Mouse (Mus musculus): Measurements from ENCODE around the gene Bfar. TPM values are rescaled to one million over a fixed set of nuclear protein-coding genes. Genes with fewer than 3 reads are reported as not detected.
A peak's percentile ranks its signal among the peaks of the same experiment; 100 is the strongest.
"Not testable (repeated sequence)": the region's sequence is repeated elsewhere in the genome, so short reads cannot be mapped to it uniquely, and the experiment has no call there.

The Bfar gene
- total and polyA plus RNA-seq, 3 experiments: 43.1 to 44.4 (median 43.9) TPM

GRCm38 (mm10) chr16:13733518-13734137 is 62.0 kb downstream of the Bfar start:
- Histone ChIP-seq H3K27me3 (replicated peaks) (peaks cover 11% of the 10 kb centered on the region), H3K4me2 (ENCODE audit: insufficient read depth, low read depth, poor library complexity, severe bottlenecking) (0 out of 2 replicates have a peak overlapping the region, but pooled peaks have one; percentile 41), H3K4me3 (replicated peaks in 1 of 3; ENCODE audit: low read depth in 2 of 3, low read length in 2 of 3, poor library complexity in 1 of 3) (no peak overlapping the region), H3K36me3 (replicated peaks in 1 of 2; ENCODE audit: control insufficient read depth in 1 of 2, insufficient read depth in 1 of 2, low read length in 1 of 2) (no peaks in the 10 kb centered on the region), H3K9ac (ENCODE audit: insufficient read depth, low read depth) (no peak overlapping the region), H3K9me3 (replicated peaks; ENCODE audit: low read length) (no peaks in the 10 kb centered on the region), H3K79me2 (replicated peaks; ENCODE audit: control insufficient read depth, extremely low read depth, insufficient read depth, poor library complexity, severe bottlenecking) (no peaks in the 10 kb centered on the region), H3K27ac (ENCODE audit: insufficient read depth, low read depth) (no peak overlapping the region), H3K4me1 (ENCODE audit: control insufficient read depth in 1 of 2, insufficient read depth in 2 of 2) (0 out of 4 replicates have a peak, but pooled peaks cover 0 to 5% of the 10 kb centered on the region in 2 experiments)
- DNase-seq (ENCODE audit: extremely low read depth): peak; percentile 69
- dilution Hi-C loops (cut with MboI; ENCODE audit: extremely low pct_ligation_motif_present, extremely low pct_unique_long_range_greater_than_20kb, low sequenced_read_pairs): no loop called here
- TF ChIP-seq SMC3 (IDR thresholded peaks at IDR 0.05; ENCODE audit: low read depth, low read length): peak; percentile 71
- no peak for TF ChIP-seq USF1 (IDR thresholded peaks at IDR 0.05; ENCODE audit: low read depth, low read length)
- TF ChIP-seq HCFC1 (IDR thresholded peaks at IDR 0.05; ENCODE audit: low read depth, low read length): no peak
- TF ChIP-seq EP300 (IDR thresholded peaks at IDR 0.05; ENCODE audit: low read length): no peak
- no peak for TF ChIP-seq ZNF384 (IDR thresholded peaks at IDR 0.05; ENCODE audit: low read depth, low read length)
- TF ChIP-seq CTCF (conservative IDR thresholded peaks at IDR 0.05 in 1 of 2, IDR thresholded peaks at IDR 0.05 in 1 of 2; ENCODE audit: low read depth in 2 of 2, low read length in 2 of 2): peak; percentile 78 to 90
- peak; percentile 78 for TF ChIP-seq RAD21 (IDR thresholded peaks at IDR 0.05; ENCODE audit: low read depth, low read length)
- TF ChIP-seq PAX5 (IDR thresholded peaks at IDR 0.05; ENCODE audit: low read length): no peak
- no peak for TF ChIP-seq NRF1 (IDR thresholded peaks at IDR 0.05; ENCODE audit: low read depth, low read length)
- no peak for TF ChIP-seq JUND (conservative IDR thresholded peaks at IDR 0.05; ENCODE audit: low read depth, low read length)
- TF ChIP-seq MAFK (IDR thresholded peaks at IDR 0.05; ENCODE audit: insufficient replicate concordance, low read length): no peak
- TF ChIP-seq ZC3H11A (IDR thresholded peaks at IDR 0.05; ENCODE audit: low read depth, low read length): no peak
- TF ChIP-seq MAZ (IDR thresholded peaks at IDR 0.05; ENCODE audit: low read depth, low read length): no peak
- in situ Hi-C loops (cut with MboI; ENCODE audit: low pct_ligation_motif_present, low pct_unique_long_range_greater_than_20kb, low sequenced_read_pairs): loop anchor here (10.0 to 25.0 kb wide), 2 partner anchors 199 to 296 kb away; no protein-coding TSS in a partner anchor

GRCm38 (mm10) chr16:13735977-13736376 is 64.3 kb downstream of the Bfar start:
- Histone ChIP-seq H3K27ac (ENCODE audit: insufficient read depth, low read depth) (no peak overlapping the region), H3K27me3 (replicated peaks) (peaks cover 11% of the 10 kb centered on the region), H3K4me3 (replicated peaks in 1 of 3; ENCODE audit: low read depth in 2 of 3, low read length in 2 of 3, poor library complexity in 1 of 3) (no peak overlapping the region), H3K4me1 (ENCODE audit: control insufficient read depth in 1 of 2, insufficient read depth in 2 of 2) (peaks cover 2 to 3% of the 10 kb centered on the region in 2 experiments; a peak in 1 of 4 replicates), H3K9ac (ENCODE audit: insufficient read depth, low read depth) (no peak overlapping the region), H3K36me3 (replicated peaks in 1 of 2; ENCODE audit: control insufficient read depth in 1 of 2, insufficient read depth in 1 of 2, low read length in 1 of 2) (no peaks in the 10 kb centered on the region), H3K9me3 (replicated peaks; ENCODE audit: low read length) (no peaks in the 10 kb centered on the region), H3K79me2 (replicated peaks; ENCODE audit: control insufficient read depth, extremely low read depth, insufficient read depth, poor library complexity, severe bottlenecking) (no peaks in the 10 kb centered on the region), H3K4me2 (ENCODE audit: insufficient read depth, low read depth, poor library complexity, severe bottlenecking) (no peak overlapping the region)
- dilution Hi-C loops (cut with MboI; ENCODE audit: extremely low pct_ligation_motif_present, extremely low pct_unique_long_range_greater_than_20kb, low sequenced_read_pairs): no loop called here
- in situ Hi-C loops (cut with MboI; ENCODE audit: low pct_ligation_motif_present, low pct_unique_long_range_greater_than_20kb, low sequenced_read_pairs): loop anchor here (10.0 to 25.0 kb wide), 2 partner anchors 201 to 299 kb away; no protein-coding TSS in a partner anchor
- DNase-seq (ENCODE audit: extremely low read depth): no peak
- TF ChIP-seq IRF4 (IDR thresholded peaks at IDR 0.05; ENCODE audit: low read depth, low read length) (no peak), HCFC1 (IDR thresholded peaks at IDR 0.05; ENCODE audit: low read depth, low read length) (no peak), CTCF (conservative IDR thresholded peaks at IDR 0.05 in 1 of 2, IDR thresholded peaks at IDR 0.05 in 1 of 2; ENCODE audit: low read depth in 2 of 2, low read length in 2 of 2) (no peak), RCOR1 (conservative IDR thresholded peaks at IDR 0.05; ENCODE audit: low read depth, low read length) (no peak), BHLHE40 (IDR thresholded peaks at IDR 0.05; ENCODE audit: low read depth, low read length) (no peak), TBP (conservative IDR thresholded peaks at IDR 0.05; ENCODE audit: low read depth, low read length) (no peak), ZMIZ1 (IDR thresholded peaks at IDR 0.05; ENCODE audit: low read depth, low read length) (no peak), JUND (conservative IDR thresholded peaks at IDR 0.05; ENCODE audit: low read depth, low read length) (no peak)

- dilution Hi-C loops (cut with MboI; ENCODE audit: extremely low pct_ligation_motif_present, extremely low pct_unique_long_range_greater_than_20kb, low sequenced_read_pairs); H3K36me3 ChIP-seq (replicated peaks in 1 of 2; ENCODE audit: control insufficient read depth in 1 of 2, insufficient read depth in 1 of 2, low read length in 1 of 2); H3K4me2 ChIP-seq (ENCODE audit: insufficient read depth, low read depth, poor library complexity, severe bottlenecking); H3K27me3 ChIP-seq (replicated peaks); H3K9me3 ChIP-seq (replicated peaks; ENCODE audit: low read length); H3K4me3 ChIP-seq (replicated peaks in 1 of 3; ENCODE audit: low read depth in 2 of 3, low read length in 2 of 3, poor library complexity in 1 of 3); H3K9ac ChIP-seq (ENCODE audit: insufficient read depth, low read depth); DNase-seq (ENCODE audit: extremely low read depth); H3K79me2 ChIP-seq (replicated peaks; ENCODE audit: control insufficient read depth, extremely low read depth, insufficient read depth, poor library complexity, severe bottlenecking); H3K27ac ChIP-seq (ENCODE audit: insufficient read depth, low read depth): not testable (repeated sequence)
- peaks cover 3 to 19% of the 10 kb centered on the region in 2 experiments for H3K4me1 ChIP-seq (ENCODE audit: control insufficient read depth in 1 of 2, insufficient read depth in 2 of 2)
- in situ Hi-C loops (cut with MboI; ENCODE audit: low pct_ligation_motif_present, low pct_unique_long_range_greater_than_20kb, low sequenced_read_pairs): loop anchor here (10.0 to 25.0 kb wide), 2 partner anchors 204 to 302 kb away; no protein-coding TSS in a partner anchor
These were observed 67.4 kb downstream of the Bfar start for GRCm38 (mm10) chr16:13739044-13739443.

All from CH12.LX (cell line).